Mouse (Mus musculus) cortical plate, adult 2 months (tissue): Measurements from ENCODE around the gene Ncam1.

Experiments used
- CTCF ChIP-seq: fragments of 200-500 bp; IDR thresholded peaks from 2 replicates; pipeline ENCODE4 v1.5.1; 2011; ENCODE audit warnings: mild to moderate bottlenecking, control low read depth, low read length; ENCODE audit not compliant: insufficient read depth; ENCODE audit errors: extremely low read depth
- POLR2A ChIP-seq: fragments of 200-500 bp; IDR thresholded peaks from 2 replicates; pipeline ENCODE4 v1.6.1; 2011; ENCODE audit warnings: mild to moderate bottlenecking, low read length, control low read depth; ENCODE audit not compliant: insufficient read depth; ENCODE audit errors: extremely low read depth

DNA sequence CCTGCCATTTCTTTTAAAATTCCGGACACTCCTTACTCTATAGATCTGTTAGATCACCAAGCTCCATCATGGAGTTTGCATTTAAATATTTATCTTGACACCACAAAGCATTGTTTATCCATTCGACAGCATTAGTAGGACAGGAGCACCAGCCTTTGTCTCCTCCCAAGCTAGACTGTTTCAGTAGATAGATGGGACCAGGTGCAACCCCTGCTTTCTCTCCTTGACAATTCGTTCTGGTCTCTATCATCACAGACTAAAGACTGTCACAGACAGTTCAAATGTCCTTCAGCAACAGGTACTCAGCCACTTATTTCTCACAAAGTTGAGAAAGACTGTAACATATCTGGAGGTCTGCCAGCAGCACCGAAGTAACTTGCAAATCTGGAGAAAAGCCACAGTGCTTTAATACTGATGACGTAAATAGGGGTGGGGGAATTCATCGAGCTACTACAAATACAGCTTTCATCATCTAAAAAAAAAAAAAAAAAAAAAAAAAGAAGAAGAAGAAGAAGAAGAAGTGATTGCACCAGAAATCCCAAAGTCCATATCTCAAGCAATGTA lies 4.7 kb downstream of the Ncam1 start:
- no peak for TF ChIP-seq CTCF
- no peak for TF ChIP-seq POLR2A
